Comparison of ENCODE assay signal across 26 mouse cellular contexts in the genomic region with DNA sequence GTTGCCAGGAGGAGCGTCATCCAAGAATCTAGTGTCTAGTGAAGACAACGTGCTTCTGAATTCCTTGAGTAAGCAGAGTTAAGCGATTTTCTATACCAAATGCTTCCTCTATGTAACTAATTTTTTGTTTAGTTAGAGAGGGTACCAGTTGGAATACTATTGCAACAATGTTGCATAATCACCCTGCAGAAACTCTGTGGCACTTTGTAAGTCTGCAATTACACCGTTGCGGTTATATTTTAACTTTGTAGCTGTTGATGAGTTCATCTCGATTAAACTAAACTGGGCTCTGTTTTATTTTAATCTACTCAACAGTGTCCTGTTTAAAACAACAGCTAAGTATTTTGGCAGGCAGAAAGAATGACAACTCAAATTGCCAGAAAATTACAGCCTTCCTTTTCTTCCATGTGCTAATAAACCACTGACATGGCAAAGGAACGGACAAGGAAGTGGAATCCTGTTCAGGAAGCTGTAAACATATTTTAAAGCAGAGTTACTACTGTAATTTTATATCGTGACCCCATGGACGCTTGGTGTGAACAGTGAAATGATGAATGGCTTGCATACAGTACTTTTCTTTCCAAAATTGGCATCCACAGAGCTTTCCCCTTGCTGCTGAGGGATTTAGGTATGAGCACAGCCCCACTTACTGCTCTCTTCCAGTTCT.
DNase-seq lines count a peak whose midpoint lies in the region; ATAC-seq and TF ChIP-seq lines count a peak whose summit lies in the region.
"Had no signal": no experiment of that assay in that cellular context is flagged by ENCODE, and none has a peak within 500 bp of the region (broad histone marks: within the 10 kb centered on the region; RNA-seq: fewer than 3 reads in every experiment).

No protein-coding gene starts in this region.

- no peak overlapping the region for H3K4me2 ChIP-seq in kidney, postnatal 0 days (ENCODE audit: low read length)
- H3K4me2 ChIP-seq in kidney, embryonic 14.5 days (replicated peaks; ENCODE audit: low read depth, low read length) = no peak overlapping the region
- H3K4me2 ChIP-seq: heart, embryonic 12.5 days; limb, embryonic 15.5 days; midbrain, embryonic 15.5 days; neural tube, embryonic 13.5 days had no signal

- no peaks in the 10 kb centered on the region for H3K27me3 ChIP-seq in kidney, postnatal 0 days (ENCODE audit: insufficient read depth, low read length)
- H3K27me3 ChIP-seq in kidney, embryonic 14.5 days (ENCODE audit: control insufficient read depth, insufficient read depth, low read length) = no peaks in the 10 kb centered on the region
- H3K27me3 ChIP-seq: CH12.LX; heart, embryonic 12.5 days; limb, embryonic 15.5 days; megakaryocyte, embryonic 14.5 days; midbrain, embryonic 15.5 days; neural tube, embryonic 13.5 days had no signal

- no peak overlapping the region for H3K27ac ChIP-seq in kidney, postnatal 0 days
- H3K27ac ChIP-seq in kidney, embryonic 14.5 days (ENCODE audit: low read depth, low read length) = no peak overlapping the region
- no peak overlapping the region for H3K27ac ChIP-seq in gastrocnemius, adult 2 months
- H3K27ac ChIP-seq: limb, embryonic 15.5 days; midbrain, embryonic 15.5 days; neural tube, embryonic 13.5 days had no signal

- intact Hi-C loops in gastrocnemius, adult 2 months (cut with DNase I) = no loop called here

- H3K4me1 ChIP-seq in kidney, postnatal 0 days (replicated peaks; ENCODE audit: insufficient read depth, low read length) = 0 out of 2 replicates have a peak, but pooled peaks cover 3% of the 10 kb centered on the region
- peaks cover 6% of the 10 kb centered on the region; the same call in 1 of the 2 replicates for H3K4me1 ChIP-seq in kidney, embryonic 14.5 days (ENCODE audit: control insufficient read depth, insufficient read depth, low read length)
- H3K4me1 ChIP-seq: heart, embryonic 12.5 days; limb, embryonic 15.5 days; megakaryocyte, embryonic 14.5 days; midbrain, embryonic 15.5 days; neural tube, embryonic 13.5 days had no signal

- DNase-seq in kidney, postnatal 0 days (ENCODE audit: low spot score) = peak; percentile 56
- DNase-seq in Muller cell, postnatal 12 days (ENCODE audit: inconsistent ontology term) = peak; percentile 22
- DNase-seq in brain, embryonic 14.5 days (ENCODE audit: low read depth) = peak; percentile 12
- DNase-seq in frontal cortex, postnatal 10 days (ENCODE audit: low spot score in 2 of 2) = no peak
- DNase-seq in gastrocnemius, adult 2 months = no peak
- DNase-seq: adrenal gland, adult 8-10 months; B cell, adult 2 months; cerebellum, adult 18-20 months; cerebellum, postnatal 36 days; gastrocnemius, postnatal 10 days; heart, adult 11 months; heart, postnatal 10 days; kidney, adult 18-20 months; left cerebral cortex, postnatal 4 days; lung, postnatal 10 days; thymus, postnatal 25 days had no signal

- no peak for TF ChIP-seq CTCF in kidney, postnatal 0 days (IDR thresholded peaks at IDR 0.05; ENCODE audit: low read depth)
- TF ChIP-seq CTCF in brain, embryonic 14.5 days (IDR thresholded peaks at IDR 0.05; ENCODE audit: borderline replicate concordance, extremely low read depth, insufficient read depth, insufficient read length) = no peak
- no peak for TF ChIP-seq CTCF in gastrocnemius, adult 2 months (IDR thresholded peaks at IDR 0.05)

- H3K4me3 ChIP-seq in kidney, postnatal 0 days (replicated peaks; ENCODE audit: low read depth, low read length) = no peak overlapping the region
- no peak overlapping the region for H3K4me3 ChIP-seq in kidney, embryonic 14.5 days (ENCODE audit: low read length)
- no peak overlapping the region for H3K4me3 ChIP-seq in gastrocnemius, adult 2 months
- H3K4me3 ChIP-seq: heart, embryonic 12.5 days; limb, embryonic 15.5 days; megakaryocyte, embryonic 14.5 days; midbrain, embryonic 15.5 days; neural tube, embryonic 13.5 days had no signal

- H3K9me3 ChIP-seq in kidney, postnatal 0 days (replicated peaks; ENCODE audit: low read length) = no peaks in the 10 kb centered on the region
- H3K9me3 ChIP-seq in kidney, embryonic 14.5 days (ENCODE audit: control insufficient read depth, low read length) = no peaks in the 10 kb centered on the region
- H3K9me3 ChIP-seq: G1E; heart, embryonic 12.5 days; limb, embryonic 15.5 days; megakaryocyte, embryonic 14.5 days; midbrain, embryonic 15.5 days; neural tube, embryonic 13.5 days had no signal

- no peak for ATAC-seq in kidney, postnatal 0 days (replicated peaks; ENCODE audit: low FRiP score, low read depth)
- ATAC-seq in kidney, embryonic 14.5 days (ENCODE audit: low FRiP score, low TSS enrichment) = no peak
- ATAC-seq in hematopoietic stem cell, adult 5-6 weeks (replicated peaks in 1 of 2; ENCODE audit: insufficient read depth in 1 of 2, low FRiP score in 2 of 2, low TSS enrichment in 1 of 2, low read depth in 1 of 2, poor library complexity in 2 of 2, severe bottlenecking in 2 of 2) = peak; percentile 37 to 42; a peak in 2 of 4 replicates
- ATAC-seq: activated CD4-positive, CD25-positive, alpha-beta regulatory T cell, adult 4 months; midbrain, embryonic 15.5 days had no signal

- WGBS in kidney, postnatal 0 days = 42% methylated on average over 9 of the region's 9 CpGs
- WGBS in kidney, embryonic 14.5 days = 55% methylated on average over 9 of the region's 9 CpGs

- no peak overlapping the region for H3K9ac ChIP-seq in kidney, postnatal 0 days (ENCODE audit: low read depth, low read length)
- H3K9ac ChIP-seq in kidney, embryonic 14.5 days (ENCODE audit: low read depth, low read length) = no peak overlapping the region
- H3K9ac ChIP-seq: heart, embryonic 12.5 days; limb, embryonic 15.5 days; midbrain, embryonic 15.5 days; neural tube, embryonic 13.5 days had no signal

- no peak for TF ChIP-seq POLR2A in brain, embryonic 14.5 days (IDR thresholded peaks at IDR 0.05; ENCODE audit: borderline replicate concordance, extremely low read depth, insufficient read depth, insufficient read length, poor library complexity, severe bottlenecking)

- no peaks in the 10 kb centered on the region for H3K36me3 ChIP-seq in kidney, postnatal 0 days (ENCODE audit: insufficient read depth, low read length)
- no peaks in the 10 kb centered on the region for H3K36me3 ChIP-seq in kidney, embryonic 14.5 days (ENCODE audit: control insufficient read depth, insufficient read depth, low read length)
- H3K36me3 ChIP-seq: G1E; heart, embryonic 12.5 days; limb, embryonic 15.5 days; midbrain, embryonic 15.5 days; neural tube, embryonic 13.5 days had no signal

Comparison
In these comparisons a context has a peak if more than half of its experiments do, and no peak if none do; other contexts are left out.
1. ATAC-seq: peak in hematopoietic stem cell, adult 5-6 weeks (2 of 2); none in kidney, postnatal 0 days (single experiment) and kidney, embryonic 14.5 days (single experiment).
2. DNase-seq: peak in kidney, postnatal 0 days (single experiment), Muller cell, postnatal 12 days (single experiment) and brain, embryonic 14.5 days (single experiment); none in frontal cortex, postnatal 10 days (0 of 2) and gastrocnemius, adult 2 months (single experiment).